Mouse (Mus musculus) lung, postnatal 0 days (tissue): ENCODE measurements at regions not wholly inside any gene's neighbourhood (a gene's known extent, or its start where the extent isn't known, plus 50 kb on each side); places are given as distances from the start of the nearest gene placed in this dataset.

ENCODE experiments used
- CTCF ChIP-seq: IDR thresholded peaks from 2 replicates; pipeline ENCODE4 v1.5.1; 2016; ENCODE audit warnings: antibody characterized with exemption, mild to moderate bottlenecking
- EP300 ChIP-seq: IDR thresholded peaks from 2 replicates; pipeline ENCODE4 v1.6.1; 2016; ENCODE audit warnings: antibody characterized with exemption, mild to moderate bottlenecking, control low read depth

DNA sequence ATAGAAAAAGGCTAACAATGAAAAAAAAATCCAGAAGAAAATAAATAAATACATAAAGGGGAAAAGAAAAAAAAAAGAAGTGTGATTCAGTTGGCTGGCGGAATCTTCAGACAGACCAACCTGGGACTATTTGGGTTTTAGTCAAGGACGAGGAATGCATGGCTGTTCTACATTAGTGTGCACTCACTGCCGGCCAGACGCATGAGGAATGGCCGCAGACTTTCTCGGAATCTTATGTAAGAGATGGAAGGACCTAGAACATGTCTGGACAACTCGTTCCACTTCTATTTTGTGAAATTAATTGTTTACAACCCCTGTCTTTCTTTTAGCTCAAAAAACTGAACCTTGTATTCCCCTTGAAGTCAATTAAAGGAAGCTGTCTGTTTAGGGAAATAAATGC is 103.4 kb downstream of the Tmem170b start:
- TF ChIP-seq CTCF = no peak
- TF ChIP-seq EP300 = peak; percentile 62
